Mouse (Mus musculus) ovary, adult 10 weeks (tissue): ENCODE results near the gene Nat14. TPM values are rescaled to one million over a fixed set of nuclear protein-coding genes. Genes with fewer than 3 reads are reported as not detected.

ENCODE experiments used
- polyA plus RNA-seq: library from polyadenylated mRNA; stranded (reverse); fragments of 350-450 nt; fragmentation: Illumina TruSeq; extraction: RNeasy Lipid Tissue Mini Kit (QIAGEN cat#74804); gene quantifications from one replicate; pipeline ENCODE4 v1.2.3, GENCODE M21; 2014

The Nat14 gene
- polyA plus RNA-seq = 0.57 TPM

GRCm38 (mm10) chr7:4921824-4922482 is at the start of gene Nat14:
Gene Nat14, plus strand, starts transcription at chr7:4922028.

GRCm38 (mm10) chr7:4876753-4877221 is 45.0 kb upstream of the Nat14 start, which contains the start of gene Isoc2a:
Gene Isoc2a, plus strand, starts transcription at chr7:4877153.

GRCm38 (mm10) chr7:4906466-4906950 is 15.3 kb upstream of the Nat14 start, which contains the start of gene Gm36210:
Gene Gm36210, minus strand, starts transcription at chr7:4906516.

GRCm38 (mm10) chr7:4915007-4915665 is 6.7 kb upstream of the Nat14 start, which contains the start of gene Zfp628:
Gene Zfp628, plus strand, starts transcription at chr7:4915217.

GRCm38 (mm10) chr7:4925441-4926381 is 3.9 kb downstream of the Nat14 start, which contains the start of gene Ssc5d:
Gene Ssc5d, plus strand, starts transcription at chr7:4925785.

GRCm38 (mm10) chr7:4964272-4964671 is 42.4 kb downstream of the Nat14 start, which contains the start of gene Sbk2:
Gene Sbk2, minus strand, starts transcription at chr7:4964406.

GRCm38 (mm10) chr7:4971068-4971467 is 49.2 kb downstream of the Nat14 start, which contains the start of gene Sbk3:
Gene Sbk3, minus strand, starts transcription at chr7:4971168.

Other genes with a start within 250 kb of the Nat14 start
- not detected for gene Hspbp1, start 237.0 kb upstream of the Nat14 start, polyA plus RNA-seq
- 0.40 TPM for gene Brsk1, start 231.4 kb upstream of the Nat14 start, polyA plus RNA-seq
- gene Tmem150b, start 196.8 kb upstream of the Nat14 start, polyA plus RNA-seq = not detected
- 1.2 TPM for gene Kmt5c, start 181.9 kb upstream of the Nat14 start, polyA plus RNA-seq
- not detected for gene Cox6b2, start 168.9 kb upstream of the Nat14 start, polyA plus RNA-seq
- gene Fam71e2, start 150.7 kb upstream of the Nat14 start, polyA plus RNA-seq = not detected
- not detected for gene Il11, start 139.2 kb upstream of the Nat14 start, polyA plus RNA-seq
- not detected for gene Tmem190, start 139.1 kb upstream of the Nat14 start, polyA plus RNA-seq
- gene Tmem238, start 132.4 kb upstream of the Nat14 start, polyA plus RNA-seq = 0.46 TPM
- gene Rpl28, start 129.2 kb upstream of the Nat14 start, polyA plus RNA-seq = 14.1 TPM
- 2.0 TPM for gene Ube2s, start 109.4 kb upstream of the Nat14 start, polyA plus RNA-seq
- gene Shisa7, start 77.3 kb upstream of the Nat14 start, polyA plus RNA-seq = 0.57 TPM
- gene Isoc2b, start 51.8 kb upstream of the Nat14 start, polyA plus RNA-seq = 1.9 TPM
- gene Isoc2a, start 44.9 kb upstream of the Nat14 start, polyA plus RNA-seq = 1.7 TPM
- gene Gm36210, start 15.5 kb upstream of the Nat14 start, polyA plus RNA-seq = not detected
- gene Zfp628, start 6.8 kb upstream of the Nat14 start, polyA plus RNA-seq = not detected
- 0.14 TPM for gene Ssc5d, start 3.8 kb downstream of the Nat14 start, polyA plus RNA-seq
- gene Sbk2, start 42.4 kb downstream of the Nat14 start, polyA plus RNA-seq = 0.40 TPM
- gene Sbk3, start 49.1 kb downstream of the Nat14 start, polyA plus RNA-seq = 0.51 TPM
- gene Zfp579, start 74.1 kb downstream of the Nat14 start, polyA plus RNA-seq = 16.0 TPM
- not detected for gene Zfp524, start 92.4 kb downstream of the Nat14 start, polyA plus RNA-seq
- gene Fiz1, start 92.7 kb downstream of the Nat14 start, polyA plus RNA-seq = 22.1 TPM
- not detected for gene Gm44973, start 93.5 kb downstream of the Nat14 start, polyA plus RNA-seq
- 5.3 TPM for gene Zfp865, start 98.3 kb downstream of the Nat14 start, polyA plus RNA-seq
- gene Ccdc106, start 98.5 kb downstream of the Nat14 start, polyA plus RNA-seq = not detected
- 3.3 TPM for gene 4632433K11Rik, start 112.1 kb downstream of the Nat14 start, polyA plus RNA-seq
- 4.2 TPM for gene Zfp784, start 116.4 kb downstream of the Nat14 start, polyA plus RNA-seq
- gene Zfp580, start 129.5 kb downstream of the Nat14 start, polyA plus RNA-seq = 2.1 TPM
- gene U2af2, start 140.1 kb downstream of the Nat14 start, polyA plus RNA-seq = 9.1 TPM
- gene Epn1, start 158.2 kb downstream of the Nat14 start, polyA plus RNA-seq = 1.4 TPM
- gene Rfpl4, start 194.9 kb downstream of the Nat14 start, polyA plus RNA-seq = 45.2 TPM
- gene Rasl2-9, start 203.9 kb downstream of the Nat14 start, polyA plus RNA-seq = not detected
- not detected for gene Vmn1r55, start 227.6 kb downstream of the Nat14 start, polyA plus RNA-seq